Comparison of ENCODE assay signal across 15 mouse cellular contexts in the genomic region with DNA sequence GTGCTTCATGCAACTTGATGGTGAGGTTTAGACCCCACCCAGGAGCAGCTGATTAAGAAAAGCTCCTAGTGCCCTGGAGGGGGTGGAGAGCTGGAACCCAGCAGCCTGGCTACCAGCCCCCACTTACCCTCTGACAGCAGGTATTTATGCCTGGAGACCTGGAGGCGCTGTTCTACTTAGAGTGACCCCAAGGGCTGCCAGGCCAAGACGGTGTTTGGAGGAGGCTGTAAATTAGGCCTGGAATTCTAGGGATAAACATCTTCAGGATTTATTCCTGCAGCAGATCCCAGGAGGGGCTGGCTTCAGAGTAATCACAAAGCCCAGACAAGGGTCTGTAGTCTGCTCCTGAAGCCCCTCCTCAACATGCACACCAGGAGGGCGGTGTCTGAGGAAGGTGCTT.
"Had no signal": no experiment of that assay in that cellular context is flagged by ENCODE, and none has a peak within 500 bp of the region (broad histone marks: within the 10 kb centered on the region; RNA-seq: fewer than 3 reads in every experiment).

No protein-coding gene starts in this region.

- DNase-seq: kidney, postnatal 14 days; lung, adult 2 months; lung, postnatal 36 days; midbrain, embryonic 14.5 days; right cerebral cortex, postnatal 4 days; spleen, adult 18-20 months; thymus, adult 18-20 months; thymus, postnatal 14 days had no signal

- H3K27ac ChIP-seq: kidney, embryonic 15.5 days; liver, embryonic 15.5 days; midbrain, embryonic 10.5 days; neural tube, embryonic 15.5 days had no signal

- H3K9me3 ChIP-seq: kidney, embryonic 15.5 days; liver, embryonic 15.5 days; neural tube, embryonic 15.5 days had no signal

- H3K36me3 ChIP-seq: kidney, embryonic 15.5 days; liver, embryonic 15.5 days; midbrain, embryonic 10.5 days; neural tube, embryonic 15.5 days had no signal

- ATAC-seq: lung, postnatal 0 days had no signal

- H3K9ac ChIP-seq: kidney, embryonic 15.5 days; liver, embryonic 15.5 days; neural tube, embryonic 15.5 days had no signal

- H3K4me1 ChIP-seq: liver, embryonic 15.5 days had no signal

- H3K4me3 ChIP-seq: kidney, embryonic 15.5 days; liver, embryonic 15.5 days; midbrain, embryonic 10.5 days; myocyte; neural tube, embryonic 15.5 days had no signal

- H3K4me2 ChIP-seq: kidney, embryonic 15.5 days; liver, embryonic 11.5 days; liver, embryonic 15.5 days; neural tube, embryonic 15.5 days had no signal
